Mouse (Mus musculus) heart, adult 2 months (tissue): ENCODE measurements around the gene Gm10720.
"Not testable (repeated sequence)": the region's sequence is repeated elsewhere in the genome, so short reads cannot be mapped to it uniquely, and the experiment has no call there.

Experiments used
- CTCF ChIP-seq: fragments of 200-600 bp; IDR thresholded peaks from 2 replicates; pipeline ENCODE4 v1.8.1; 2022; ENCODE audit warnings: antibody characterized with exemption, mild to moderate bottlenecking, moderate library complexity
- EP300 ChIP-seq: fragments of 200-500 bp; IDR thresholded peaks from 2 replicates; pipeline ENCODE4 v1.6.1; 2011; ENCODE audit warnings: low read depth, low read length, control low read depth; ENCODE audit not compliant: insufficient read depth
- POLR2A ChIP-seq: fragments of 200-500 bp; IDR thresholded peaks from 2 replicates; pipeline ENCODE4 v1.6.1; 2011; ENCODE audit warnings: mild to moderate bottlenecking, low read depth, low read length, control low read depth; ENCODE audit not compliant: insufficient read depth

DNA sequence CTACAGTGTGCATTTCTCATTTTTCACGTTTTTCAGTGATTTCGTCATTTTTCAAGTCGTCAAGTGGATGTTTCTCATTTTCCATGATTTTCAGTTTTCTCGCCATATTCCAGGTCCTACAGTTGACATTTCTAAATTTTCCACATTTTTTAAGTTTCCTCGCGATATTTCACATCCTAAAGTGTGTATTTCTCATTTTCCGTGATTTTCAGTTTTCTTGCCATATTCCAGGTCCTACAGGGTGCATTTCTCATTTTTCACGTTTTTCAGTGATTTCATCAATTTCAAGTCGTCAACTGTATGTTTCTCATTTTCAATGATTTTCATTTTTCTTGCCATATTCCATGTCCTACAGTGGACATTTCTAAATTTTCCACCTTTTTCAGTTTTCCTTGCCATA, 1.7 kb downstream of the Gm10720 start, which contains the start of gene Gm10719:
- TF ChIP-seq CTCF, POLR2A, EP300: not testable (repeated sequence)
